Mouse (Mus musculus) embryonic facial prominence, embryonic 11.5 days (tissue): ENCODE measurements around the gene Olfr544. TPM values are rescaled to one million over a fixed set of nuclear protein-coding genes. Genes with fewer than 3 reads are reported as not detected.
A peak's percentile ranks its signal among the peaks of the same experiment; 100 is the strongest.
"Not testable (repeated sequence)": the region's sequence is repeated elsewhere in the genome, so short reads cannot be mapped to it uniquely, and the experiment has no call there.

Source experiments
- ATAC-seq: fragments of 200-750 bp; cut with Nextera tagmentation; replicated peaks from 2 replicates; pipeline ENCODE4 v1.8.0; 2017; ENCODE audit warnings: low read depth; ENCODE audit not compliant: insufficient number of reproducible peaks, low FRiP score, low TSS enrichment
- DNase-seq: peaks from one replicate; pipeline ENCODE4 v3.0.0-alpha.2; 2015; ENCODE audit warnings: low spot score
- H3K27ac ChIP-seq: fragments of 300-500 bp; sonication (generic); replicated peaks from 2 replicates; pipeline ENCODE4 v1.5.1; 2014; ENCODE audit warnings: mild to moderate bottlenecking, low read depth, low read length, control low read depth
- H3K27me3 ChIP-seq: fragments of 300-500 bp; sonication (generic); 2 replicates; pipeline ENCODE4 v1.6.1; 2014; ENCODE audit warnings: mild to moderate bottlenecking, low read length, moderate library complexity, mixed read lengths; ENCODE audit not compliant: control insufficient read depth, insufficient read depth
- H3K36me3 ChIP-seq: fragments of 300-500 bp; sonication (generic); replicated peaks from 2 replicates; pipeline ENCODE4 v1.6.1; 2014; ENCODE audit warnings: low read depth, mild to moderate bottlenecking, low read length, moderate library complexity, mixed read lengths; ENCODE audit not compliant: control insufficient read depth, insufficient read depth
- H3K4me1 ChIP-seq: fragments of 300-500 bp; sonication (generic); 2 replicates; pipeline ENCODE4 v1.6.1; 2014; ENCODE audit warnings: low read length, mixed read lengths; ENCODE audit not compliant: control insufficient read depth, insufficient read depth
- H3K4me2 ChIP-seq: fragments of 300-500 bp; sonication (generic); 2 replicates; pipeline ENCODE4 v1.6.1; 2014; ENCODE audit warnings: low read depth, mild to moderate bottlenecking, control low read depth, low read length, moderate library complexity
- H3K4me3 ChIP-seq: fragments of 300-500 bp; sonication (generic); 2 replicates; pipeline ENCODE4 v1.5.1; 2014; ENCODE audit warnings: low read depth, low read length, control low read depth
- H3K9ac ChIP-seq: fragments of 300-500 bp; sonication (generic); replicated peaks from 2 replicates; pipeline ENCODE4 v1.6.1; 2014; ENCODE audit warnings: mild to moderate bottlenecking, control low read depth, low read length
- H3K9me3 ChIP-seq: fragments of 300-500 bp; sonication (generic); replicated peaks from 2 replicates; pipeline ENCODE4 v1.6.1; 2016; ENCODE audit warnings: mild to moderate bottlenecking, low read length, inconsistent platforms, mixed read lengths; ENCODE audit not compliant: control insufficient read depth
- WGBS: fragments of 180-500 bp; shearing (Covaris S2); extraction: QIAGEN DNeasy Blood & Tissue Kit; methylation state at CpG from one replicate; pipeline ENCODE4 v1.1.7; 2014; 5-methylcytosine and 5-hydroxymethylcytosine counted together
- polyA plus RNA-seq: library from polyadenylated mRNA; unstranded; fragments of >200 nt; fragmentation: Nextera tagmentation; extraction: Ambion mirVana; gene quantifications from 2 replicates; pipeline ENCODE4 v1.2.1, GENCODE M21; 2014

Olfr544 gene
- polyA plus RNA-seq, 1 experiment from 2014 or later = not detected

DNA sequence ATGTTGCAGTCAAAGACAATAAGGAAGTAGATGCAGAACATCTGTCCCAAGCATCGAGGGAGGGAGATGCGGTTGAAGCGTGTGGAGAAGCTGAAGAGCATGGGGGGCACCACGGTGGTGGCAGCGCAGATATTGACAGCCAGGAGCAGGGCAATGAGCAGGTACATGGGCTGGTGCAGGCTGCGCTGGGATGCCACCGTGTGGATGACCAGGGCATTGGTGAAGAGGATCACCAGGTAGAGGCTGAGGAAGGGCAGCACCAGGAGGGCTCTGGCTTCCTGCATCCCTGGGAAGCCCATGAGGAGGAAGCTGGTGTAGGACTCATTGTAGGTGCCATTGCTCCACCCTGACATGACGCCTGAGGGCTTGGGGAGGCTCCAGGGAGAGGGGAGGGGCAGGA, 3.3 kb downstream of the Olfr544 start:
- H3K36me3 ChIP-seq, H3K9me3 ChIP-seq, H3K4me3 ChIP-seq, DNase-seq, H3K9ac ChIP-seq, H3K4me1 ChIP-seq, H3K27ac ChIP-seq, H3K4me2 ChIP-seq, H3K27me3 ChIP-seq: not testable (repeated sequence)
- 0 out of 2 replicates have a peak, but pooled peaks have one; percentile 32 for ATAC-seq
- 65% methylated on average over 6 of the region's 8 CpGs for WGBS

DNA sequence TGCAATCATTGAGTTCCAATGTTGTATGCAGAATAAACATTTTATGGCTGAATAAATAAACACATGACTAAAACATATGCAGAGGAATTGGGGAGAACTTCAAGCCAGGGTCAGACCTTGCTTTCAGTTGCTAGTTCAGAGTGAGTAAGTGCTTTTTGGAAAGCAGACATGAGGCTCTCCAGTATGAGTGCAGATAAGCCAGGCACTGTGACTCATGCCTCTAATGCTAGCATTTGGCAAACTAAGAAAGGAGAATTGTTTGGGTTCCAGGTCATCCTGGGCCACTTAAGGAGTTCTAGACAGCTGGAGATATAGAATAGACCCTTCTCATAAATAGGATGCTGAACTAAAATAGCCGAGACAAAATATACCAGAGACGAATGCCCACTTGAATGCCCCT, 4.4 kb downstream of the Olfr544 start:
- Histone ChIP-seq H3K27ac (no peak overlapping the region), H3K36me3 (no peaks in the 10 kb centered on the region), H3K4me1 (no peaks in the 10 kb centered on the region), H3K4me2 (no peak overlapping the region), H3K4me3 (no peak overlapping the region), H3K27me3 (no peaks in the 10 kb centered on the region), H3K9ac (no peak overlapping the region), H3K9me3 (no peaks in the 10 kb centered on the region)
- WGBS = 98% methylated on average over 2 of the region's 2 CpGs
- ATAC-seq (no peak), DNase-seq (no peak)

DNA sequence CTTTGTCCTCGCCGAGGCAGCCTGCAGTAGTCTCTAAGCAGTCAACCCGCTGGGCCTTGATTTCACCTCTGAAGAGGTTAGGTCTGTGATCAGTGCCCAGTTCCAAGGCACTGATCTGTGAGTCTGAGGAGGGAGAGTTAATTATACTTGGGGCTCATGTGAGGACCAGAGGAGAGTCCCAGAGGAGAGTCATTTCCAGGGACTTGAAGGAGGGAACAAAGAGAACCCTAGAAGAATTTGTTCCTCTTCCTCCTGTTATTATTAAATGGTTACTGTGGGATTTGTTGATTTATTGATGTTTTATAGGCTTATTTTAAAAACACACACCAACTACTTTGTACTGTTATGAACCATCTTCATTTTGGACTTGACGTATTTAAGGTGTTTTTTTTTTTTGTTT, 6.5 kb downstream of the Olfr544 start, which contains the start of gene Olfr543:
Gene Olfr543 (minus strand): TSS at position 101 of the 400 bp plus-strand sequence.
- Histone ChIP-seq H3K27me3 (no peaks in the 10 kb centered on the region), H3K9ac (no peak within 1 kb of the TSS), H3K4me1 (no peaks in the 10 kb centered on the region), H3K27ac (no peak within 1 kb of the TSS), H3K4me2 (no peak within 1 kb of the TSS), H3K36me3 (no peaks in the 10 kb centered on the region), H3K9me3 (no peaks in the 10 kb centered on the region), H3K4me3 (no peak within 1 kb of the TSS)
- ATAC-seq (no peak), DNase-seq (no peak)
- WGBS = 89% methylated on average over 4 of the region's 4 CpGs

DNA sequence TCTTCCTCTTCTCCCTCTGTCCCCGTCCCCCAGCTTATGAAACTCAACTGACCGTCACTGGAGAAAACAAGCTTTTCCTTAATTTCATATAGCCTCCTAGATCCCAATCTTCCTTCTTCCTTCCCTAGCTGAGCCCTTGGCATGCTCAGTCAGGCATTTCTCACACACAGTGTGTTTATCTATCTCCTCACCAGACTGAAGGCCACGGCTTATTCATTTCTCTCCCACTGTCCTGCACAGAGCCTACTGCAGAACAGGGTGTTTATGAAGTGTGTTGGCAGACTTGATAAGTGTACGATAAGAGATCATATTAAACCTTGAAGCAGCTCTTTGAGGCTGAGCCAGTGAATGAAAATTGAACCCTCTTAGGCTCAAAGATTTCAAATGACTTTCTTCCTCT, 7.3 kb downstream of the Olfr544 start:
- ATAC-seq (no peak), DNase-seq (no peak)
- no peak overlapping the region for H3K4me3 ChIP-seq
- H3K9ac ChIP-seq = no peak overlapping the region
- H3K9me3 ChIP-seq = no peaks in the 10 kb centered on the region
- no peak overlapping the region for H3K27ac ChIP-seq
- WGBS = 83% methylated on average over 4 of the region's 4 CpGs
- H3K36me3 ChIP-seq = no peaks in the 10 kb centered on the region
- H3K27me3 ChIP-seq = no peaks in the 10 kb centered on the region
- H3K4me2 ChIP-seq = no peak overlapping the region
- no peaks in the 10 kb centered on the region for H3K4me1 ChIP-seq

DNA sequence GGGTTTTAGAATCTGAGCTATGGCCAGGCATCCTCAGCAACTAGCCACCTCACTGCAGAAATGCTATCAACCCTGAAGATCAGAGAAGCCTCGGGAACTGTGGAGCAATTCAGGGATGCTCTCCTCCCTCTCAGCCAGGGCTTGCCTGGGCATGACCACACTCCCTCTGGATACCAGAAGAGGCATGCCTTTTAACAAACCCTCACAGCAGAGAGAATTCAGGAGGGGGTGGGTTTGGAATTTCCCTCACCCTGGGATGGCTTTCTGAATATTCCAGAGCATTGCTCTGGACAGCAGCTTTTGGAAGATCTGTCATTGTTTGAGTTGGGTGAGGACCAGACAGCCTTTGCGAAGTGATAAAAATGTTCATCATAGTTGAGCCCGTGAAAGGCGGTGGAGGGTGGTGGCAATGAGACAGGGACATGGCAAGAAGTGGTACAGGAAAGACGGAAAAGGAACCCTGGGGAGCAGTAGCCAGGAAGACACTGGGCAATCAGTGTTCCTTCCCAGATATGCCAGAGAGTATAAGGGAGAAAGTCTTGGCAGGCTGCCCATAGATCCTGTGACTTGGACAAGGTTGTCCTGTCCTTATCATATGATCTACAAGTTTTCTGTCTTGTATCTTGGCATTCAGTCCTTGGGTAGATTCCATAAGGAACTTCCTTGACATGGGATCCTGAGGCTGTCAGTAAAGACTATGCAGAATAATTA, 8.6 kb downstream of the Olfr544 start:
- no peak overlapping the region for H3K4me2 ChIP-seq
- no peak overlapping the region for H3K9ac ChIP-seq
- H3K9me3 ChIP-seq = no peaks in the 10 kb centered on the region
- no peaks in the 10 kb centered on the region for H3K36me3 ChIP-seq
- WGBS = 86% methylated on average over 5 of the region's 5 CpGs
- DNase-seq (no peak), ATAC-seq (no peak)
- no peaks in the 10 kb centered on the region for H3K27me3 ChIP-seq
- H3K27ac ChIP-seq = no peak overlapping the region
- no peak overlapping the region for H3K4me3 ChIP-seq
- H3K4me1 ChIP-seq = no peaks in the 10 kb centered on the region

DNA sequence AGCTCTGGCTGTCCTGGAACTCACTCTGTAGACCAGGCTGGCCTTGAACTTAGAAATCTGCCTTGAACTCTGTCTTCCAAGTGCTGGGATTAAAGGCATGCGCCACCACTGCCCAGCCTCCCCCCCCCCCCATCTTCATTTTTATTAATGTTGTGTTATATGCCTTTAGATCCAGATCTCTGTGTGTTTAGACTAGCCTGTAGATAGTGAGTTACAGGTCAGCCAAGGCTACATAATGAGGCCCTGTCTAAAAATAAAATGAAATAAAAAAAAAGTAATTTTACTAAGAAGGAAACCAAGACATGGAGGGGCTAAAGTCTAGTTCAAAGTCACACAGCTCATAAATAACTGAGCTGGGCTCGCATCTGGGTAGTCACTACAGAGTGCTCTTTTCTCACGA, 9.2 kb downstream of the Olfr544 start:
- no peaks in the 10 kb centered on the region for H3K27me3 ChIP-seq
- H3K36me3 ChIP-seq = no peaks in the 10 kb centered on the region
- H3K4me3 ChIP-seq = no peak overlapping the region
- no peak for ATAC-seq
- 83% methylated on average over 3 of the region's 3 CpGs for WGBS
- H3K9me3 ChIP-seq = no peaks in the 10 kb centered on the region
- H3K4me1 ChIP-seq = no peaks in the 10 kb centered on the region
- H3K27ac ChIP-seq = no peak overlapping the region
- H3K9ac ChIP-seq = no peak overlapping the region
- DNase-seq = no peak
- no peak overlapping the region for H3K4me2 ChIP-seq

DNA sequence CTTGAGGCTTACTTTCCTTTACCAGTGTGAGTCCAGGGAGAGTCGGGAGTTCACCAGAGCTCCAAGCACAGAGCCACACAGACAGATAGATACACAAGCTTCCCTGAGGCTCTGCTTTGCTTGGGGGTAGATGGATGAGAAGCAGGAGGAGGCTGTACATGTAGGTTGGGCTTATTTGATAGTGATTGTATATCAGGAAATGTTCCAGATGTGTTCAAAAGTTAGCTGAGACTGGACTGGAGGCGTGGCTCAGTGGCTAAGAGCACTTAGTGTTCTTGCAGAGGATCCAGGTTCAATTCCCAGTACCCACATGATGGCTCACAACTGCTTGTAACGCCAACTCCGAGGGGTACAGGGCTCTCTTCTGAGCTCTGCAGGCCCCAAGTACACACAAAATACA, 9.7 kb downstream of the Olfr544 start:
- Histone ChIP-seq H3K9ac (no peak overlapping the region), H3K9me3 (no peaks in the 10 kb centered on the region), H3K4me1 (no peaks in the 10 kb centered on the region), H3K27me3 (no peaks in the 10 kb centered on the region), H3K36me3 (no peaks in the 10 kb centered on the region), H3K4me2 (no peak overlapping the region), H3K4me3 (no peak overlapping the region), H3K27ac (no peak overlapping the region)
- WGBS = 91% methylated on average over 4 of the region's 4 CpGs
- no peak for ATAC-seq
- no peak for DNase-seq

DNA sequence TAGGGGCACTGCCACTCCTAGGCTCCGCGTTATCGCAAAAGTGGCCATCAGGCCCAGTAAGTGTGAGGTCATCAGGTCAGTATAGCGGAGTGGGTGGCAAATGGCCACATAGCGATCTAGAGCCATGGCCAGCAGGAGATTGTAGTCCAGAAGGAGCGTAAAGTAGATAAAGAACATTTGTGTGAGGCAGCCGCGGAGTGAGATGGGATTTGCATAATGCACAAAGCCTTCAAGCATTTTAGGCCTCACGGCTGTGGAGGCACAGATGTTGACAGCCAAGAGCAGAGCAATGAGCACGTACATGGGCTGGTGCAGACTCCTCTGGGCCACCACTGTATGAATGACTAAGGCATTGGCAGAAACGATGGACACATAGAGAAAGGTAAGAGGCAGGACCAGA, 10.7 kb downstream of the Olfr544 start:
- Histone ChIP-seq H3K4me1 (no peaks in the 10 kb centered on the region), H3K9me3 (no peaks in the 10 kb centered on the region), H3K4me2 (no peak overlapping the region), H3K36me3 (no peaks in the 10 kb centered on the region), H3K27me3 (no peaks in the 10 kb centered on the region), H3K4me3 (no peak overlapping the region), H3K9ac (no peak overlapping the region), H3K27ac (no peak overlapping the region)
- DNase-seq (no peak), ATAC-seq (no peak)
- WGBS = 78% methylated on average over 11 of the region's 11 CpGs
